Mouse (Mus musculus) T-helper 2 cell (primary cell): ENCODE results near the gene Tmem238.

Experiments used
- in situ Hi-C: fragments of 300-600 bp; cut with MboI, MseI; formaldehyde crosslinking; loops from one replicate; pipeline ENCODE4 v1.15.1; 2025; ENCODE audit warnings: high pct_unique_total_duplicates

Tmem238 gene

DNA sequence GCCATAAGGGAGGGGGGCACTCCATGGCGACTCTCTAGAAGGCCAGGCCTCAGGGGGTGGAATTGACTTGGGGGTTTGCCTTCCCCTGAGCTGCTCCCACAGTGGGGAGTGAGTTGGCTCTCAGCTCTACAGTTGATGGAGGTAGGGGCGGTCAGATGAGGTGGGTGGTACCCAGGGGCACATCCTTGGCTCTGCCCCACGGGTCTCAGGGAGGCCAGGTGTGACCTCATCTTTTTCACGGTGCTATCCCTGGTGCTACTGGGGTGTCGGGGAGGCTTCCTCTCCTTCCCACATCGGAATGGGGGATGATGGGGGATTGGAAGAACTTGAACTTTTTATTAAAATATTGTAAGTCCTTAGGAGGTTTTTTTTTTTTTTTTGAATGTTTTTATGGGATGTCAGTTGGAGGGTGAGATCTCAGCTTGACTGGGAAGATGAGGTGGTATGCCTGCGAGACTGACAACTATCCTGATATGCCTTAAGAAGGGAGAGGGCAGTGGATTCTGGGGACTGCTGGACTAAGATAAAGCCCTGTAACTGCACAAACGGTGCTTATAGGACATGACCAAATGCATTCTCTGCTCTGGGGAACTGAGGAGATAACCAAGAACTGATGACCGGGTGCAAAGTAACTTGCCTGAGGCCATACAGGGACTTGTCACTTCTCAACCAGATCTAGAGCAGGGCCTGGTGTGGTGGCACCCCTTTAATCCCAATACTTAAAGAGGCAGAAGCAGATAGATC is 42.1 kb downstream of the Tmem238 start:
- in situ Hi-C loops, result no loop called here

DNA sequence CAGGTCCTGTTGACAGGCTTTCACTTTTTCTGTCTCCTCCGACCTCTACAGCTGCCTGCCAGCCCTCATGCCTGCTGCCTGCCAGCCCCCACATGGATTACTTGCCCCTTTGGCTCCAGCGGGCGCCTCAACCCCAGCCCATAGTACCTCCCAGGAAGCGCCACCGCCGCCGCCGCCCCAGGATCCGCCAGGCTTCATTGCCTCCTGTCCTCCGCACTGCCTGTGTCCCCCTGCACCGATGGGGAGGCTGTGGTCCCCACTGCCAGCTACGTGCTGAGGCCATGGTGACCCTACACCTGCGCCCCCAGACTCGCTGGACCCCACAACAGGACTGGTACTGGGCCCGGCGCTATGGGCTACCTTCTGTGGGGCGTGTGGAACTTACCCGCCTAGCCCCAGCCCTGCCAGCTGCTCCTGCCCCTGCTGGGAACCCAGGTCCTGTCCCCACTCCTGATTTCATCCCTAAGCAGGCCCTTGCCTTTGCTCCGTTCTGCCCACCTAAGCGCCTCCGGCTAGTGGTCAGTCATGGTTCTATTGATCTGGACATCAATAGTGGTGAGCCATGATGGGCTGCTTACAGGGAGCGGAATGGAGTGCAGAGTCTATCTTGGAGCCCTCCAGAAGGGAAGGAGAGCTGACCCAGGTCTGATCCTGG is 43.0 kb downstream of the Tmem238 start:
- in situ Hi-C loops, result no loop called here

DNA sequence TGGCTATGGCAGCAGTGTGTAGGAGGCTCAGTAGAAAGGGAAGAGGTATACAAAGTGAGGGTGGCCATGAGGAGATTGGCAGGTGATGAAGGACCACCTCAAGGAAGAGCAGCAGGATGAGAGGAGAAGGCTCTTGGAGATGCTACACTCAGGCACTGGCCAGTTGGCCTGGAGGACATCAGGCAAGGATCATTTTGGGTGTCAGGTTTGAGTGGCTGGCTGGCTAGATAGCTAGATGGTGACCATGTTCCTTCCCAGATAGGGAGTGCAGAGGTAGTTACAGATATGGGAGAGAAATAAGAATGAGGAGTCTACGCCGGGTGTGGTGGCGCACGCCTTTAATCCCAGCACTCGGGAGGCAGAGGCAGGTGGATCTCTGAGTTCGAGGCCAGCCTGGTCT is 44.6 kb downstream of the Tmem238 start:
- in situ Hi-C loops, result no loop called here

DNA sequence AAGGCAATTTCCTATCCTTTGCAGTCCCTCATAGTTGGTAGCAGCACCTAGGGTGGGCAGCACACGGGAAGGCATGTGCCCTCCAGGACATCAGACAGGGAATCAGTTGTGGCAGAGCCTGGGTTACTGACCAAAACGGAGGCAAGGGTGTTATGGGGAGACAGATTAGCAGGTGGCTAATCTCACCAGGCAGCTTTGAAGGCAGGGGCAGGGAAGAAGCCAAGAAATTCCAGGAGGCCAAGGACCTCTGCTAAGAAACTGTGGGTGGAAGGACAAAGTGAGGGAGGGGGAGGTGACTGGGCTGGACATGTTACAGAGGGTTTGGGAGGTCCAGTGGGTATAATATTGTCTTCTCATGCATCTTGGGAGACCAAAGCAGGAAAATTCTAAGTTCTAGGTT is 46.1 kb downstream of the Tmem238 start:
- in situ Hi-C loops, result no loop called here

DNA sequence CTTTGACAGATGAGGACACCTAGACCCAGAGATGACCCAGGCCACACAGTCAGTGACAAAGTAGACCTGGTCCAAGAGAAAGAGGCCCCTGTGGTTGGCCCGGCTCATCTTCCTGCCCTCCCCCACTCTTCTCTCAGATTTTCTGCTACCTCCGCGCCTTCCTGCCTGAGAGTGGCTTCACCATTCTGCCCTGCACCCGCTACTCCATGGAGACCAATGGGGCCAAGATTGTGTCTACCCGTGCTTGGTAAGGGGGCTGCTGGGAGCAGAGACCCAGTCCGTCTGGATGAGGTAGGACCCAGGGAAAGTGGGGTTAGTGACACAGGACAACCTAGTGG is 47.0 kb downstream of the Tmem238 start:
- in situ Hi-C loops, result no loop called here

DNA sequence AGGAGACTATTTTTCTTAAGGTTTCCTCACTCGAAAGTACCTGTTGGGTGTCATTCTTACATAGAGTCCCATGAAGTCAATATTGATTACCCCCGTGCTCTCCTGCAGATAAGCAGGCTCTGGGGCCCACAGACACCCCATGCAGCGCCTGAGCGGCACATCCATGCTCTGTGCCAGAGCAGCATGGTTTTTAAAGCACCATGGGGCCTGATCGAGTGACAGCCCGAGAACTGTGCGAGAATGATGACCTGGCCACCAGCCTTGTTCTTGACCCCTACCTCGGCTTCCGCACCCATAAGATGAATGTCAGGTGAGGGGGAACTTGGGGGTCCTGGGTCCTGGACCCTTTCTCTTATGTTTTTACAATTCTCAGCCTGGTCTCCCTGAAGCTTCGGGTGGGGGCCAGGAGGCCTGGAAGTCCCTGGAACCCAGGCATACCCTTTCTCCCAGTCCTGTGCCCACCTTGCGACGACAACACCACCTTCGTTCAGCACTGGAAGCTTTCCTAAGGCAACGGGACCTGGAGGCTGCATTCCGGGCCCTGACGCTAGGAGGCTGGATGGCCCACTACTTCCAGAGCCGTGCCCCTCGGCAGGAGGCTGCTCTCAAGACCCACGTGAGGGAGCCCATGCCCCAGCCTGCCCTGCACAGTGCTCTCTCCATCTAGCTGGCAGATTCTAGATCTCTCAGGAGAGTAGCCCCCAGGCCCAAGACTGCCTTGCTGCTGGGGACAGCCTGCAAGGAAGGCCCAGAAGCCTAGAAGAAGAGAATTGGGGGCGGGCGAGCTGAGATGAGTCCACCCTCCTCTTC is 47.6 kb downstream of the Tmem238 start:
- in situ Hi-C loops, result no loop called here

DNA sequence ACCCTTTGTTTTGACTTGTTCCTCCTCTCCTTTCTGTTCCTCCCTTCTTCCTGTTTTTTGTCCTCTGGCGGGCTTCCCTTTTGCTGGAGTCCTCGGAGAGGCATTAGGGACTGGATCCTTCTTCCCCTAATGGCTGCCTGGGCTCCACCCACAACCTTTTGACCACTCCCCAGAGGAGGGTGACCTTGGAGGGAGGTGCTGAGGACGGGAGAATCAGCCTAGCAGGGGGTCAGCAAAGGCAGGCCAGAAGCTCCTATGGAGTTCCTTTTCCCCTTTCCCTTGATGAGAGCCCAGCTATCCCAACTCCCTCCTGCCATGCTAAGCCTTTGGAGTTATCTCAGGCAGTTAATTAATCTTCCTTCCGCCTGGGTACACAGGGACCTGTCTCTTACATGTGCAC is 48.3 kb downstream of the Tmem238 start:
- in situ Hi-C loops, result no loop called here

DNA sequence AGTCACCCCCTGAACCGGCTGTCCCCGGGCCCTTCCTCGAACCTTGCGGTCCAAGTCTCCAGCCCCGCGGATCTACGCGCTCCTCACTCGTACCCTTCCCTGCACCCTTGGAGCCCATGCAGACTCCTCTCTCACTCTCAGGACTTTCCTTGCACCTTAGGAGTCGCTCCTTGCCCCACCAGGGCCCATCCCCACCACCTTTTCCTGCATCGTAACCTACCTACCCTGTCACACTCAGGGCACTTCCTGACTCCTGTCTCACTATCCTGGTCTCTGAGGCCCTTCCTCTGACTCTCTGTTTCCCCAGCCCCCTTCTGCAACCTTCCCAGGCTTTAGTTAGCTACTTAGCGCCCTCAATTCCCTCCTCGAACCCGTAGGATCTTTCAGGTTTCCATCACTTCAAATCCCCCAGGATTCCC is 49.1 kb downstream of the Tmem238 start:
- in situ Hi-C loops, result no loop called here

DNA sequence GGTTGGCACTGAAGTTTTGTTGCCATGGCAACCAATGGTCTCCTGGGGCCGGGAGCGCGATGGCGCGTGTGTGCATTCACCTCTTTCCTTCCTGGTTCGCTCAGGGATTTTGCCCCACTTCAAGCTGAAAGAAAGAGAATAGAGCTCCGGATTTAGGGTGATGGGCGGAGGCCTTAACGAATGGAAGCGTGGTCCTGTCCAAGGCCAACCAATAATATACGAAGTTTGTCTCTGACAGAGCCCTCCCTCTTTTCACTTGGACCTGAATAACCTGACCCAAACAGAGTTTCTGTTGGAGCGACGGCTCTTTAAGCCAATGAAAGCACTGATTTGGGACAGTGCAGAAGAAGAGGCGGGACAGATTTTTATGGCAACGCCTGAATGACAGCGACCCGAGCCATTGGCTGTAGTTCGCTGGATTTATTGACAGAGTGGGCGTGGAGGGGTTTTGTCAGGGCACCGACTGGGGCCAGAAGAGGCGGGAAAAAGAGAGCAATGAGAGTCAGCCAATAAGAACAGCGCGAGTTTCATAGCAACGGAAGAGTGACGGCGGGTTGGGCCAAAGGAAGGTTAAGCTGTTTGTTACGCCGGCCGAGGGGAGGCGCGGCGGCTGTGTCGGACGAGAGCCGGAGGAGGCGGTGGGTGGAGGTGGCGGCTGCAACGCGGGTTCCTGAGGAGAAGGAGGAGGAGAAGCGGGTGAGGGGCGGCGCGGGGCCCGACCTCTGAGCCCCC is 49.7 kb downstream of the Tmem238 start, which contains the start of gene Kmt5c:
Kmt5c (plus strand) TSS at position 572 of the 732 bp plus-strand sequence.
- in situ Hi-C loops, result no loop called here

DNA sequence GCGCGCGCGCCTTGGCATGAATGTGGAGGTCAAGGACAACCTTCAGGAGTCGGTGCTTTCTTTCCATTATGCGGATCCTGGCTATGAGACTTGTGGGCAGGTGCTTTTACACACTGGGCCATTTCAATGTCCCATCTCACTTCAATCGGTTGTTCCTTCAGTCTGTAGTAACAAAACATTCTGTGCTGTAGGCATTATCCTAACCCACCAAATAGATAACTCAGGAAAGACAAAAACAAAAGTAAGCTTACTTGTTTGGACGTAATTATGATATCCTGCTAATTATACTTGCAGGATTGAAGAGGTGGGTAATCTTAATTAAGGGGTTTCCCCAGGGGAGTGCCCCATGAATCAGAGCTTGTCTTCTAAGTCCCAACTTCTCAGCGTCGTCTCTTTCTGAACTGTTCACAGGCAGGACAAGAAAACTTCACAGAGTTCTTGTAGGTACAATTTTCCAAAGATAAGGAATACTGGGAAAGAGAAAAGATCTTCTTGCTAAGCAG is 50.4 kb downstream of the Tmem238 start:
- in situ Hi-C loops, result no loop called here
